Mouse (Mus musculus): ENCODE measurements at regions not wholly inside any gene's neighbourhood (a gene's known extent, or its start where the extent isn't known, plus 50 kb on each side); places are given as distances from the start of the nearest gene placed in this dataset.
"Not testable (repeated sequence)": the region's sequence is repeated elsewhere in the genome, so short reads cannot be mapped to it uniquely, and the experiment has no call there.

DNA sequence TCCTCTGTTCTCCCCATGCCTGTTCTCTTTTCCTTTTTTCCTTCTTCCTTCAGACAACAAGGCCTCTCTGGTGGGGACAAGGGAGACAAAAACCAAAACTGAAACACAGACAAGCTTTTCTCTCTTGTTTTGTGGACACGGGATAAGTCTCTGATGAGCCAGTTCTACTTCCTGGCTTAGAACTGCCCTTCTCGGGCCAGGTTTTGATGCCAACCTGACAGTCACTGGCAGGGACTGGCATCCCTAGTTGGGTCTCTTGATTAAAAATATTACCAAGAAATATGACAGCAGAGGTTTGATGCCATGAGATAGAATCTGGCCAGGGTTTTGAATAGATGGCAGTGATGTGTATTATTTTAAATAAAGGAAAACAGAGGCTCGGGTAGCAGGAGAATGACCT lies 133.4 kb upstream of the C9orf72 start:
- Histone ChIP-seq H3K4me1 (ENCODE audit: control insufficient read depth, insufficient read depth, insufficient read length, low read length) (no peaks in the 10 kb centered on the region), H3K4me3 (ENCODE audit: insufficient read depth, low read depth, low read length) (no peak overlapping the region), H3K27ac (replicated peaks; ENCODE audit: low read depth, low read length) (no peak overlapping the region)

DNA sequence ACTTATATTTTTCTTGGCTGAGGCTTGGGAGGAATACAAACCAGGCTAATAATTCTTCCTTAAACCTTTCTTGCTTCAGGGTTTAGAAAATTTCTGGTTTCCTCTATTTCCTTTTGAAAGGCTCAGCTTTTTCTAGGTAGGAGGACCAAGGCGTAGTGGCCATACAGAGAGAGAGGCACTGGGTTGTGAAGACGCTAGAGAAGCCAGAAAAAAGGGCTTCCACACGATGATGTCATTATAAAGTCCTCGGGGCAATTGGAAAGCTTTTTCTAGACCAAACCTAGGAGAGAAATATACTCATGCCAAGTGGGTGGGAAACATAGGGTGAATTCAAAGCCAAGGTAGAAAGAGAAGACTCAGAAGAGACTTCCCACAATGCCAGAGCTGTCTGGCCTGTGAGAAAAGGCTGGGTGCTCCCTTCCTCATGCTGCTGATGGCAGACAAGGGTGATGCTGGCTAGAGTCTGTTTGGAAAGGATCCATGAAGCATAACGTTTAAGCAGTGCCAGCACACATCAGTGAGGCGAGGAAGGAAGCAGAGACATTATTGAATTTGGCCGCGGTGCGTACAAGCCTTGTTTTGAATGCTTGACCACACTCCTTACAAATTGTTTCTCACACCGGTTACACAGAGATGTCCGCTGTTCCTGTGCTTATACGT lies 131.1 kb upstream of the C9orf72 start:
- H3K4me3 ChIP-seq (ENCODE audit: insufficient read depth, low read depth, low read length): no peak overlapping the region
- no peaks in the 10 kb centered on the region for H3K4me1 ChIP-seq (ENCODE audit: control insufficient read depth, insufficient read depth, insufficient read length, low read length)
- H3K27ac ChIP-seq (replicated peaks; ENCODE audit: low read depth, low read length): no peak overlapping the region

- Histone ChIP-seq H3K27ac (replicated peaks; ENCODE audit: low read depth, low read length) (no peak overlapping the region), H3K4me3 (ENCODE audit: insufficient read depth, low read depth, low read length) (no peak overlapping the region), H3K4me1 (ENCODE audit: control insufficient read depth, insufficient read depth, insufficient read length, low read length) (no peaks in the 10 kb centered on the region)
Observed at GRCm38 (mm10) chr4:35356051-35356450, 130.1 kb upstream of the C9orf72 start.

DNA sequence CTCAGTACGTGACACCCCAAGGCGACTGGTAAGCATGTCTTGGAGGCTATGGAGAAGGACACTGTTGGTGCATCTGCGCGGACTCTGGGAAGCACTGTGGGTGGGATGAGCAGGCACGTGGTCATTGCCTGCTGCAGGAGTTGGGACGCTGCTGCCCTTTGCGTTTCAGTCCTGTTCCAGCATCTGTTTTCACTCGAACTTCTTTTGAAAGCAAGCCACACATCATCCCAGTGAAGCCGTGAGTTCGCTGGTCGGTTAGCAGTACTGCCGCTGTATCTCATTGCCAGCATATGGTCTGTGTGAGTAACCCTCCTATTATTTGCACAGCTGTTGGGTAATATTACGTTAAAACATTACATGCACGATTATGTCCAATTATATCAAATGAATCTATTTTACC lies 128.1 kb upstream of the C9orf72 start:
- H3K4me3 ChIP-seq (ENCODE audit: insufficient read depth, low read depth, low read length): no peak overlapping the region

GRCm38 (mm10) chr4:35352606-35353005 lies 126.6 kb upstream of the C9orf72 start:
- Histone ChIP-seq H3K4me3 (ENCODE audit: insufficient read depth, low read depth, low read length) (no peak overlapping the region), H3K4me1 (ENCODE audit: control insufficient read depth, insufficient read depth, insufficient read length, low read length) (no peaks in the 10 kb centered on the region), H3K27ac (replicated peaks; ENCODE audit: low read depth, low read length) (no peak overlapping the region)

More for the DNA sequence above, 128.1 kb upstream of the C9orf72 start:
- no peak overlapping the region for H3K27ac ChIP-seq (replicated peaks; ENCODE audit: low read depth, low read length)
- no peaks in the 10 kb centered on the region for H3K4me1 ChIP-seq (ENCODE audit: control insufficient read depth, insufficient read depth, insufficient read length, low read length)

DNA sequence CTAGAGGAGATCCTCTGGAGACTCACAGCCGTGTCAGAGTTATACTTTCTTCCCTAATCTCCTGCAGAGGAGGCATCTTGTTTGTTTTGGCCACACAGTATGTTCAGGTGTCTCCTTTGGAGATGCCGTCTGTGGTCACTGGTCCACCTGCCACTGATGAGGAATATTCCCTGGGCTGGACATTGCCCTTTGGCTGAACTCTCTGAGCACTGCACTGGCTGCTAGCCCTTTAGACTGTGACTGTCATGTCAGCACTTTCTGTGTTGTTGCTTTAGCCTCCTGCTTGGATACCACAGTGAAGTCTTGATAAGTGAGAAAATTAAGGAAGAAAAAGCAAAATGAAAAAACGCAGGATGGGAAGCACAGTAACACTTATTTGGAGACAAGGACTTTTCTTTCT lies 124.5 kb upstream of the C9orf72 start:
- H3K27ac ChIP-seq (replicated peaks; ENCODE audit: low read depth, low read length): no peak overlapping the region
- no peak overlapping the region for H3K4me3 ChIP-seq (ENCODE audit: insufficient read depth, low read depth, low read length)
- no peaks in the 10 kb centered on the region for H3K4me1 ChIP-seq (ENCODE audit: control insufficient read depth, insufficient read depth, insufficient read length, low read length)

DNA sequence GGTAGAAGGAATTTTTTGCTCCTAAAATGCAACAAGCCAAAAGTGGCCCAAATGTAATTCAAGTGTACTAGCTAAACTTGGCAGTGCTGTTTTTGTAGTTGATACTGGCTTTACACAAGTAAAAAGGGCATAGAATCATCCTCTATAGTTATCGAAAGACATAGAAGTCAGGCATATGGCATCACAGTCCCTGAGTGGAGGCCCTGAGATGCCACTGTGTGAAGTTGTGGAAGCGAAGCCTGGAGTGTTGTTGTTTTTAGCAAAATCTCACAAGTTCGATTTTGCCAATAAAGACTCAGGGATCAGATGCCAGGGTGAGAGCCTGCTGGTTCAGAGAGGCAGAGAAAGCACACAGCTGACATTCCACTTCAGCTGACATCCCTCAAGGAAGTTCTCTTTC lies 121.6 kb upstream of the C9orf72 start:
- Histone ChIP-seq H3K27ac (replicated peaks; ENCODE audit: low read depth, low read length) (no peak overlapping the region), H3K4me1 (ENCODE audit: control insufficient read depth, insufficient read depth, insufficient read length, low read length) (no peaks in the 10 kb centered on the region), H3K4me3 (ENCODE audit: insufficient read depth, low read depth, low read length) (no peak overlapping the region)

DNA sequence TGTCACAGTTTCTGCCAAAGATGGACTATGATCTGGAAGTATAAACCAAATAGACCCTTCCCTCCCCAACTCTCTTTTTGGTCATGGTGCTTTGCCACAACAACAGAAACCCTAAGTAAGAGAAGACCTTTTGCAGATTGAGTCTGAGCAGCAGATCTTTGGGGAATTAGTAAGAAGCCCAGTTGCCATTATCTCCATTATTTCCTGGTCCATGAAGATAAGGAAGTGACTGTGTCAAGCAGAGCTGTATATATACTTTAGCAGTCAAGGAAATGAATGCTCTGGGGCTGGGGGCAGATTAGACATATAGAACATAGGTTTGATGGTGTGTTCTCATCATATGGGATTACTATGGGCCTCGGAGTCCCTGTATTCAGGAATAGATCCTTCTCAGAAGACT lies 117.8 kb upstream of the C9orf72 start:
- H3K27ac ChIP-seq (replicated peaks; ENCODE audit: low read depth, low read length): no peak overlapping the region
- no peaks in the 10 kb centered on the region for H3K4me1 ChIP-seq (ENCODE audit: control insufficient read depth, insufficient read depth, insufficient read length, low read length)
- no peak overlapping the region for H3K4me3 ChIP-seq (ENCODE audit: insufficient read depth, low read depth, low read length)

- Histone ChIP-seq H3K4me1 (ENCODE audit: control insufficient read depth, insufficient read depth, insufficient read length, low read length) (no peaks in the 10 kb centered on the region), H3K27ac (replicated peaks; ENCODE audit: low read depth, low read length) (no peak overlapping the region), H3K4me3 (ENCODE audit: insufficient read depth, low read depth, low read length) (no peak overlapping the region)
Observed at GRCm38 (mm10) chr4:35331161-35331560, 105.2 kb upstream of the C9orf72 start.

DNA sequence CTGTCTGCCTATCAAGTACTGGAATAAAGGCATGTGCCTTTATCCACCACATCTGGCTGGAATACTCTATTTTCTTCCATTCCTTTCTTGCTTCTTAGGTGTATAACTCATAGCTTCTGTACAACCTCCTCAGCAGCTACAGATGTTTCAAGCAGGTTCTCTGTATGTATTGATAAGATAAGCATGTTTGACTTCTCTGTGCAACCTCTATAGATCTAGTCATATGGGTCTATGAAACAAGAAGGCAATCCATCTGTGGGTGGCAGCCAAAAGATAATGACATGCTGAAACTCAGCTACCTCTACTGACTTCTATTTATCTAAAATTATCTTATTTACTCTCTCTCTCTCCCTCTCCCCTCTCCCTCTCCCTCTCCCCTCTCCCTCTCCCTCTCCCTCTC lies 99.3 kb upstream of the C9orf72 start:
- no peak overlapping the region for H3K4me3 ChIP-seq (ENCODE audit: insufficient read depth, low read depth, low read length)
- H3K27ac ChIP-seq (replicated peaks; ENCODE audit: low read depth, low read length): no peak overlapping the region
- no peaks in the 10 kb centered on the region for H3K4me1 ChIP-seq (ENCODE audit: control insufficient read depth, insufficient read depth, insufficient read length, low read length)

DNA sequence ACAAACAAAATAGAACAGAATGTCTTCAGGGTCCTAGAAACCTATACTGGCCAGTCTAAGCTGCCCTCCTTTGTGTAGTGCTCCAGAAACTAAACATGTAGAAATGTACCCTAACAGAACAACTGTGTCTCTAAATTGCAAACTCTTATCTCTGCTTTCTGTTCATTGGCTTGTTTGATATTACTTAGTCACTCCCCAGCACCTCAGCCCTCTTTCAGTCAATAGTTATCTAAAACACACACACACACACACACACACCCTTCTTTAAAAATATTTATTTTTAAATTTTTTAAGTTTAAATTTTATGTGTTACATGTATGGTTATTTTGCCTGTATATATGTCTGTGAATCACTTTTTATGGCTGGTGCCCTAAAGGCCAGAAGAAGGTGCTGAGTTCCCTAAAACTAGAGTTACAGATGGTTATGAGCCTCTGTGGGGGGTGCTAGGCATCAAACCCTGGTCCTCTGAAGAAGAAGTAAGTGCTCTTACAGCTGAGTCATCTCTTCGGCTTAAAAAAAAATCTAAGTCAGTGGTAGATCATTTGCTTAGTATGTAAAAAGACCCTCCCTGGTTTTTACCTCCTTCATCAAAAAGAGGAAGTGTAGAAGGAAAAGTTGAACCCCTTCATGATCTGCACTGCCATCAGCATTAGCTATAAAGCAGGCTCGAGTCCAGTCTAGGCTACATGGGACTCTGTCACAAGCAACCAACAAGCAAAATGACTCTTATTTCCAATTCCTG lies 96.6 kb upstream of the C9orf72 start:
- Histone ChIP-seq H3K27ac (replicated peaks; ENCODE audit: low read depth, low read length) (no peak overlapping the region), H3K4me1 (ENCODE audit: control insufficient read depth, insufficient read depth, insufficient read length, low read length) (no peaks in the 10 kb centered on the region), H3K4me3 (ENCODE audit: insufficient read depth, low read depth, low read length) (no peak overlapping the region)

- H3K4me3 ChIP-seq (ENCODE audit: insufficient read depth, low read depth, low read length): no peak overlapping the region
- H3K27ac ChIP-seq (replicated peaks; ENCODE audit: low read depth, low read length): no peak overlapping the region
- no peaks in the 10 kb centered on the region for H3K4me1 ChIP-seq (ENCODE audit: control insufficient read depth, insufficient read depth, insufficient read length, low read length)
Observed at GRCm38 (mm10) chr4:35310396-35310977, 84.5 kb upstream of the C9orf72 start.

DNA sequence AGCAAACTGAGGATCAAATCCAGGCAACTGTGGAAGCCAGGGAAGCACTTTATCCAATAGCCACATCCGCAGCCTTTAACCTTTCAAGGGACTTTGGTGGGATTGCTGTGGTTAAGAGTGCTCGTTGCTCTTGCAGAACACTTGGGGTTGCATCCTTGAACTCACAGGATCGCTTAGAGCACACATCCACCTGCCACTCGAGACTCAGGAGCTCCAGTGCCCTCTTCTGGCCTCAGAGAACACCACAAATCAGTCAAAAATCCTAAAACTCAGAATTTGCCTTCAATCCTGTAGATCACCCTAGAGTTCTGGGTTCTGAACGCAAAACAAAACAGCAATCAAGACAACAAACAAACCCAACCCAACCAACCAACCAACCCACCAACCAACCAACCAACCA lies 82.2 kb upstream of the C9orf72 start:
- no peak overlapping the region for H3K4me3 ChIP-seq (ENCODE audit: insufficient read depth, low read depth, low read length)
- no peak overlapping the region for H3K27ac ChIP-seq (replicated peaks; ENCODE audit: low read depth, low read length)
- no peaks in the 10 kb centered on the region for H3K4me1 ChIP-seq (ENCODE audit: control insufficient read depth, insufficient read depth, insufficient read length, low read length)

GRCm38 (mm10) chr4:35305210-35305609 lies 79.2 kb upstream of the C9orf72 start:
- no peaks in the 10 kb centered on the region for H3K4me1 ChIP-seq (ENCODE audit: control insufficient read depth, insufficient read depth, insufficient read length, low read length)
- peak overlapping the region; percentile 98 for H3K27ac ChIP-seq (replicated peaks; ENCODE audit: low read depth, low read length)

GRCm38 (mm10) chr4:35300848-35301247 lies 74.9 kb upstream of the C9orf72 start:
- Histone ChIP-seq H3K27ac (replicated peaks; ENCODE audit: low read depth, low read length) (no peak overlapping the region), H3K4me3 (ENCODE audit: insufficient read depth, low read depth, low read length) (no peak overlapping the region), H3K4me1 (ENCODE audit: control insufficient read depth, insufficient read depth, insufficient read length, low read length) (no peaks in the 10 kb centered on the region)

More at GRCm38 (mm10) chr4:35305210-35305609, 79.2 kb upstream of the C9orf72 start:
- no peak overlapping the region for H3K4me3 ChIP-seq (ENCODE audit: insufficient read depth, low read depth, low read length)

GRCm38 (mm10) chr4:35300374-35300773 lies 74.4 kb upstream of the C9orf72 start:
- not testable (repeated sequence) for H3K27ac ChIP-seq (replicated peaks; ENCODE audit: low read depth, low read length); H3K4me1 ChIP-seq (ENCODE audit: control insufficient read depth, insufficient read depth, insufficient read length, low read length); H3K4me3 ChIP-seq (ENCODE audit: insufficient read depth, low read depth, low read length)
